Comparison of ENCODE assay signal across 23 mouse cellular contexts in genomic region chr1:130826448-130826847, GRCm38 (mm10). TPM values are rescaled to one million over a fixed set of nuclear protein-coding genes. Genes with fewer than 3 reads are reported as not detected.
DNase-seq lines count a peak whose midpoint lies in the region; ATAC-seq and TF ChIP-seq lines count a peak whose summit lies in the region.
"Had no signal": no experiment of that assay in that cellular context is flagged by ENCODE, and none has a peak within 500 bp of the region (broad histone marks: within the 10 kb centered on the region; RNA-seq: fewer than 3 reads in every experiment).

Gene Pigr (plus strand): TSS chr1:130826684.

- no peaks in the 10 kb centered on the region for H3K27me3 ChIP-seq in kidney, adult 2 months (replicated peaks; ENCODE audit: control insufficient read depth, insufficient read depth, low read length)
- H3K27me3 ChIP-seq in MEL (ENCODE audit: control insufficient read depth in 1 of 2, insufficient read depth in 2 of 2, low read length in 2 of 2), result peaks cover 0 to 3% of the 10 kb centered on the region in 2 experiments; a peak in 2 of 4 replicates
- H3K27me3 ChIP-seq in small intestine, adult 2 months (ENCODE audit: control insufficient read depth, insufficient read depth, low read length), result no peaks in the 10 kb centered on the region
- no peaks in the 10 kb centered on the region for H3K27me3 ChIP-seq in hindbrain, embryonic 14.5 days (ENCODE audit: control insufficient read depth, insufficient read depth, low read length)
- H3K27me3 ChIP-seq: embryonic facial prominence, embryonic 13.5 days; forebrain, embryonic 12.5 days; heart, embryonic 15.5 days; hindbrain, embryonic 13.5 days had no signal

- TF ChIP-seq RAD21 in MEL (IDR thresholded peaks at IDR 0.05; ENCODE audit: low read depth, low read length), result no peak

- H3K36me3 ChIP-seq in kidney, adult 2 months (ENCODE audit: control insufficient read depth, insufficient read depth, low read length), result no peaks in the 10 kb centered on the region
- peaks cover 0 to 14% of the 10 kb centered on the region in 2 experiments; a peak in 2 of 4 replicates for H3K36me3 ChIP-seq in MEL (ENCODE audit: control insufficient read depth in 1 of 2, insufficient read depth in 2 of 2, low read length in 2 of 2)
- H3K36me3 ChIP-seq in small intestine, adult 2 months (ENCODE audit: control insufficient read depth, insufficient read depth, low read length), result peaks cover 15% of the 10 kb centered on the region
- H3K36me3 ChIP-seq in hindbrain, embryonic 14.5 days (replicated peaks; ENCODE audit: control insufficient read depth, insufficient read depth), result no peaks in the 10 kb centered on the region
- H3K36me3 ChIP-seq: embryonic facial prominence, embryonic 13.5 days; forebrain, embryonic 12.5 days; G1E; heart, embryonic 15.5 days; hindbrain, embryonic 13.5 days had no signal

- H3K9ac ChIP-seq in MEL (ENCODE audit: control insufficient read depth, low read depth, low read length, poor library complexity, severe bottlenecking), result no peak within 1 kb of the TSS
- H3K9ac ChIP-seq in hindbrain, embryonic 14.5 days, result no peak within 1 kb of the TSS
- H3K9ac ChIP-seq: embryonic facial prominence, embryonic 13.5 days; forebrain, embryonic 12.5 days; heart, embryonic 15.5 days; hindbrain, embryonic 13.5 days had no signal

- TF ChIP-seq CTCF in kidney, adult 2 months (conservative IDR thresholded peaks at IDR 0.05; ENCODE audit: insufficient read depth, insufficient read length, low read depth, low read length), result no peak
- TF ChIP-seq CTCF in lung, adult 2 months (IDR thresholded peaks at IDR 0.05; ENCODE audit: insufficient read depth, low read length), result no peak
- TF ChIP-seq CTCF in MEL (IDR thresholded peaks at IDR 0.05 in 2 of 3, conservative IDR thresholded peaks at IDR 0.05 in 1 of 3; ENCODE audit: control insufficient read depth in 1 of 3, insufficient read depth in 1 of 3, low read depth in 2 of 3, low read length in 3 of 3, poor library complexity in 1 of 3, severe bottlenecking in 1 of 3), result no peak
- TF ChIP-seq CTCF in small intestine, adult 2 months (IDR thresholded peaks at IDR 0.05; ENCODE audit: extremely low read depth, insufficient read length, insufficient replicate concordance, low read depth, low read length), result no peak

- H3K4me2 ChIP-seq in hindbrain, embryonic 14.5 days (replicated peaks), result no peak within 1 kb of the TSS
- H3K4me2 ChIP-seq: embryonic facial prominence, embryonic 13.5 days; forebrain, embryonic 12.5 days; heart, embryonic 11.5 days; heart, embryonic 15.5 days; hindbrain, embryonic 13.5 days had no signal

- H3K4me1 ChIP-seq in kidney, adult 2 months (ENCODE audit: control insufficient read depth, insufficient read depth, low read length), result peaks cover 22% of the 10 kb centered on the region
- no peaks in the 10 kb centered on the region for H3K4me1 ChIP-seq in lung, adult 2 months (ENCODE audit: control insufficient read depth, insufficient read depth, low read length)
- H3K4me1 ChIP-seq in MEL (ENCODE audit: control insufficient read depth in 1 of 2, insufficient read depth in 2 of 2, low read length in 2 of 2), result peaks cover 4 to 23% of the 10 kb centered on the region in 2 experiments; a peak in 3 of 4 replicates
- H3K4me1 ChIP-seq in small intestine, adult 2 months (ENCODE audit: control insufficient read depth, insufficient read depth, insufficient read length, low read length), result peaks cover 29% of the 10 kb centered on the region
- H3K4me1 ChIP-seq in hindbrain, embryonic 14.5 days (replicated peaks; ENCODE audit: control insufficient read depth, insufficient read depth, low read length), result no peaks in the 10 kb centered on the region
- H3K4me1 ChIP-seq: embryonic facial prominence, embryonic 13.5 days; forebrain, embryonic 12.5 days; hindbrain, embryonic 13.5 days had no signal

- H3K27ac ChIP-seq in kidney, adult 2 months (ENCODE audit: insufficient read depth, low read depth, low read length), result no peak within 1 kb of the TSS
- H3K27ac ChIP-seq in MEL (ENCODE audit: control insufficient read depth, low read depth, low read length), result no peak within 1 kb of the TSS
- H3K27ac ChIP-seq in small intestine, adult 2 months (ENCODE audit: insufficient read depth, low read depth, low read length), result peak within 1 kb of the TSS; percentile 96
- no peak within 1 kb of the TSS for H3K27ac ChIP-seq in hindbrain, embryonic 14.5 days
- H3K27ac ChIP-seq: embryonic facial prominence, embryonic 13.5 days; forebrain, embryonic 12.5 days; heart, adult 2 months; heart, embryonic 15.5 days; hindbrain, embryonic 13.5 days had no signal

- DNase-seq in kidney, adult 2 months, result peak; percentile 63
- no peak for DNase-seq in kidney, adult 18-20 months
- no peak for DNase-seq in lung, adult 2 months
- DNase-seq in lung, postnatal 14 days, result no peak
- no peak for DNase-seq in MEL (ENCODE audit: low read depth, low spot score)
- DNase-seq in hindbrain, embryonic 14.5 days (ENCODE audit: low spot score), result no peak
- DNase-seq: adrenal gland, adult 2 months; adrenal gland, postnatal 25 days; cerebellum, adult 18-20 months; cerebellum, adult 9-11 months; cerebellum, postnatal 36 days; gastrocnemius, postnatal 10 days; heart, adult 2 months; heart, postnatal 14 days had no signal

- no peaks in the 10 kb centered on the region for H3K9me3 ChIP-seq in MEL (replicated peaks; ENCODE audit: insufficient read depth, low read length)
- no peaks in the 10 kb centered on the region for H3K9me3 ChIP-seq in hindbrain, embryonic 14.5 days (ENCODE audit: control insufficient read depth, low read length)
- H3K9me3 ChIP-seq: embryonic facial prominence, embryonic 13.5 days; forebrain, embryonic 12.5 days; G1E; heart, embryonic 15.5 days; hindbrain, embryonic 13.5 days had no signal

- ATAC-seq in hindbrain, embryonic 14.5 days (ENCODE audit: low FRiP score), result no peak
- ATAC-seq: forebrain, embryonic 16.5 days had no signal

- no peaks in the 10 kb centered on the region for H3K79me2 ChIP-seq in MEL (ENCODE audit: control insufficient read depth, insufficient read depth, low read length, poor library complexity)

- no peak for TF ChIP-seq EP300 in MEL (IDR thresholded peaks at IDR 0.05; ENCODE audit: low read depth in 1 of 2, low read length in 2 of 2)

- 81% methylated on average over 5 of the region's 5 CpGs for WGBS in kidney, adult 2 months
- 69% methylated on average over 5 of the region's 5 CpGs for WGBS in lung, adult 2 months
- WGBS in small intestine, adult 2 months, result 19% methylated on average over 5 of the region's 5 CpGs
- WGBS in hindbrain, embryonic 14.5 days, result 91% methylated on average over 5 of the region's 5 CpGs

- TF ChIP-seq POLR2A in kidney, adult 2 months (IDR thresholded peaks at IDR 0.05; ENCODE audit: low read depth, low read length), result no peak
- TF ChIP-seq POLR2A in lung, adult 2 months (IDR thresholded peaks at IDR 0.05; ENCODE audit: borderline replicate concordance, extremely low read depth, low read depth, low read length), result no peak
- no peak for TF ChIP-seq POLR2A in MEL (IDR thresholded peaks at IDR 0.05; ENCODE audit: control insufficient read depth in 1 of 2, insufficient read depth in 1 of 2, low read depth in 1 of 2, low read length in 2 of 2, poor library complexity in 1 of 2)
- TF ChIP-seq POLR2A in small intestine, adult 2 months (IDR thresholded peaks at IDR 0.05; ENCODE audit: low read depth, low read length), result peak; percentile 36; the same call in 1 of the 2 replicates

- H3K4me3 ChIP-seq in kidney, adult 2 months (ENCODE audit: insufficient read depth, low read depth, low read length), result no peak within 1 kb of the TSS
- H3K4me3 ChIP-seq in lung, adult 2 months (replicated peaks; ENCODE audit: extremely low read depth, low read depth, low read length), result no peak within 1 kb of the TSS
- H3K4me3 ChIP-seq in MEL (ENCODE audit: control insufficient read depth in 1 of 2, insufficient read depth in 1 of 2, low read depth in 2 of 2, low read length in 2 of 2), result no peak within 1 kb of the TSS
- peak within 1 kb of the TSS; percentile 72 for H3K4me3 ChIP-seq in small intestine, adult 2 months (ENCODE audit: low read depth, low read length)
- H3K4me3 ChIP-seq in hindbrain, embryonic 14.5 days (replicated peaks; ENCODE audit: low read length), result no peak within 1 kb of the TSS
- H3K4me3 ChIP-seq: embryonic facial prominence, embryonic 13.5 days; forebrain, embryonic 12.5 days; heart, adult 2 months; heart, embryonic 15.5 days; hindbrain, embryonic 13.5 days had no signal

TF ChIP-seq in MEL, 35 proteins besides CTCF, POLR2A, EP300 and RAD21:
- TF ChIP-seq HCFC1 (IDR thresholded peaks at IDR 0.05; ENCODE audit: low read depth, low read length), result no peak
- TF ChIP-seq USF1 (IDR thresholded peaks at IDR 0.05; ENCODE audit: low read depth, low read length), result peak; percentile 63
- no peak for TF ChIP-seq ZC3H11A (IDR thresholded peaks at IDR 0.05; ENCODE audit: low read depth, low read length)
- no peak for TF ChIP-seq TCF12 (IDR thresholded peaks at IDR 0.05; ENCODE audit: low read depth, low read length)

RNA-seq across cellular contexts. Expression of gene Pigr, which starts in this region (rescaled TPM):
- 16.9 and 26.4 TPM in 2 replicates for polyA plus RNA-seq in kidney, adult 2 months (2012; rRNA removed)
- polyA plus RNA-seq in lung, adult 2 months (2012; rRNA removed), result 15.2 and 21.6 TPM in 2 replicates
- total RNA-seq in MEL (2012; rRNA removed), result not detected in 2 replicates
- polyA plus RNA-seq in MEL (2012; ENCODE audit: insufficient read depth in 1 of 2, insufficient read length in 2 of 2, low read depth in 1 of 2, low replicate concordance in 2 of 2, missing spikeins in 1 of 2), result not detected
- polyA plus RNA-seq in small intestine, adult 2 months (2012; rRNA removed), result 747 and 1,110 TPM in 2 replicates
- not detected in 2 replicates for polyA plus RNA-seq in hindbrain, embryonic 14.5 days (2014; fragmentation: Nextera tagmentation; extraction: Ambion mirVana)
- total RNA-seq: adrenal gland, postnatal 25 days; gastrocnemius, postnatal 10 days; heart, adult 2 months; hematopoietic stem cell, adult 5-6 weeks had no signal
- polyA plus RNA-seq: embryonic facial prominence, embryonic 13.5 days; forebrain, embryonic 12.5 days; forebrain, embryonic 16.5 days; G1E; heart, embryonic 11.5 days; heart, embryonic 15.5 days; hindbrain, embryonic 13.5 days had no signal

Comparison
In these comparisons a context has a peak if more than half of its experiments do, and no peak if none do; other contexts are left out.
1. RNA of gene Pigr (polyA plus RNA-seq): 747 to 1,110 TPM in small intestine, adult 2 months; 16.9 to 26.4 TPM in kidney, adult 2 months, 15.2 to 21.6 TPM in lung, adult 2 months, not detected in MEL and not detected in hindbrain, embryonic 14.5 days; every median in the first group is over 10 times any median in the second.